ENCODE assay signal across 24 mouse cellular contexts in the genomic region with DNA sequence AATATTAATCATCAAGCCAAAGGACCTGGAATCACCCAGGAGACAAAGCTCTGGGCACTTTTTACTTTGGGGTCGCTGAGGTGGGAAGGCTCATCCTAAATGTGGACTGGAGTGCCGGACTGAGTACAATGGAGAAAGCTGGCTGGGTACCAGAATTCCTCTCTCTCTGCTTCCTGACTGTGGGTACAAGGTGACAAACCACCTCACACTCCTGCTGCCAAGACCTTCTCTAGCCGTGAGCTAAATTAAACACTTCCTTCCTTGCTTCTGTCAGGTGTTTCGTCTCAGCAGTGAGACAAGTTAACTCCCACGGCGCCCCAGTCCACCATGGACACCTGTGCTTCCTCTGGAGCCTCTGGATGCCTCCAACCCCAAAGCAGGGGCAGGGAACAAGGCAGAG.
DNase-seq lines count a peak whose midpoint lies in the region; ATAC-seq and TF ChIP-seq lines count a peak whose summit lies in the region.
"Had no signal": no experiment of that assay in that cellular context is flagged by ENCODE, and none has a peak within 500 bp of the region (broad histone marks: within the 10 kb centered on the region; RNA-seq: fewer than 3 reads in every experiment).

No protein-coding gene starts in this region.

- H3K27me3 ChIP-seq in heart, embryonic 10.5 days (ENCODE audit: insufficient read depth, poor library complexity, severe bottlenecking) = peaks cover 10% of the 10 kb centered on the region; the same call in 1 of the 2 replicates
- H3K27me3 ChIP-seq in CH12.LX (replicated peaks) = peaks cover 4% of the 10 kb centered on the region
- H3K27me3 ChIP-seq in myocyte (ENCODE audit: control insufficient read depth, insufficient read depth, insufficient read length) = peaks cover 78% of the 10 kb centered on the region
- no peaks in the 10 kb centered on the region for H3K27me3 ChIP-seq in neural tube, embryonic 15.5 days (replicated peaks)
- H3K27me3 ChIP-seq in forebrain, embryonic 15.5 days = no peaks in the 10 kb centered on the region
- H3K27me3 ChIP-seq: embryonic facial prominence, embryonic 12.5 days; embryonic facial prominence, embryonic 15.5 days had no signal

- H3K9me3 ChIP-seq in heart, embryonic 10.5 days = no peaks in the 10 kb centered on the region
- no peaks in the 10 kb centered on the region for H3K9me3 ChIP-seq in CH12.LX (replicated peaks; ENCODE audit: low read length)
- H3K9me3 ChIP-seq in neural tube, embryonic 15.5 days (replicated peaks) = no peaks in the 10 kb centered on the region
- H3K9me3 ChIP-seq in forebrain, embryonic 15.5 days = no peaks in the 10 kb centered on the region
- H3K9me3 ChIP-seq: embryonic facial prominence, embryonic 12.5 days; embryonic facial prominence, embryonic 15.5 days; heart, embryonic 13.5 days had no signal

- dilution Hi-C loops in CH12.LX (cut with MboI; ENCODE audit: extremely low pct_ligation_motif_present, extremely low pct_unique_long_range_greater_than_20kb, low sequenced_read_pairs) = no loop called here

- H3K9ac ChIP-seq in CH12.LX (ENCODE audit: insufficient read depth, low read depth) = no peak overlapping the region
- no peak overlapping the region for H3K9ac ChIP-seq in neural tube, embryonic 15.5 days (replicated peaks)
- no peak overlapping the region for H3K9ac ChIP-seq in forebrain, embryonic 15.5 days (replicated peaks)
- H3K9ac ChIP-seq: embryonic facial prominence, embryonic 12.5 days; embryonic facial prominence, embryonic 15.5 days; heart, embryonic 13.5 days; hindbrain, embryonic 14.5 days had no signal

- H3K36me3 ChIP-seq in heart, embryonic 10.5 days = no peaks in the 10 kb centered on the region
- H3K36me3 ChIP-seq in CH12.LX (replicated peaks in 1 of 2; ENCODE audit: control insufficient read depth in 1 of 2, insufficient read depth in 1 of 2, low read length in 1 of 2) (no peaks in the 10 kb centered on the region), myocyte (ENCODE audit: control insufficient read depth, insufficient read depth) (no peaks in the 10 kb centered on the region)
- peaks cover 80% of the 10 kb centered on the region for H3K36me3 ChIP-seq in neural tube, embryonic 15.5 days
- H3K36me3 ChIP-seq in forebrain, embryonic 15.5 days = peaks cover 63% of the 10 kb centered on the region
- H3K36me3 ChIP-seq: heart, embryonic 13.5 days had no signal

- no peak for TF ChIP-seq EP300 in CH12.LX (IDR thresholded peaks at IDR 0.05; ENCODE audit: low read length)

- no peaks in the 10 kb centered on the region for H3K79me2 ChIP-seq in CH12.LX (replicated peaks; ENCODE audit: control insufficient read depth, extremely low read depth, insufficient read depth, poor library complexity, severe bottlenecking)
- H3K79me2 ChIP-seq in myocyte (ENCODE audit: control insufficient read depth, insufficient read depth) = no peaks in the 10 kb centered on the region

- H3K4me2 ChIP-seq in CH12.LX (ENCODE audit: insufficient read depth, low read depth, poor library complexity, severe bottlenecking) = peak overlapping the region; percentile 62; the same call in 1 of the 2 replicates
- peak overlapping the region; percentile 66 for H3K4me2 ChIP-seq in myocyte (ENCODE audit: low read depth)
- no peak overlapping the region for H3K4me2 ChIP-seq in neural tube, embryonic 15.5 days
- no peak overlapping the region for H3K4me2 ChIP-seq in forebrain, embryonic 15.5 days (replicated peaks)
- H3K4me2 ChIP-seq: embryonic facial prominence, embryonic 12.5 days; embryonic facial prominence, embryonic 15.5 days; heart, embryonic 13.5 days; hindbrain, embryonic 14.5 days had no signal

- H3ac ChIP-seq in myocyte (ENCODE audit: control insufficient read depth, insufficient read length) = no peak overlapping the region

- H3K4me1 ChIP-seq in heart, embryonic 10.5 days = no peaks in the 10 kb centered on the region
- H3K4me1 ChIP-seq in CH12.LX (ENCODE audit: control insufficient read depth in 1 of 2, insufficient read depth in 2 of 2) = peaks cover 10 to 32% of the 10 kb centered on the region in 2 experiments
- no peaks in the 10 kb centered on the region for H3K4me1 ChIP-seq in neural tube, embryonic 15.5 days
- no peaks in the 10 kb centered on the region for H3K4me1 ChIP-seq in forebrain, embryonic 15.5 days
- H3K4me1 ChIP-seq: embryonic facial prominence, embryonic 12.5 days; heart, embryonic 13.5 days had no signal

- in situ Hi-C loops in CH12.LX (cut with MboI; ENCODE audit: low pct_ligation_motif_present, low pct_unique_long_range_greater_than_20kb, low sequenced_read_pairs) = no loop called here

- no peak overlapping the region for H3K27ac ChIP-seq in heart, embryonic 10.5 days
- no peak overlapping the region for H3K27ac ChIP-seq in CH12.LX (ENCODE audit: insufficient read depth, low read depth)
- H3K27ac ChIP-seq in neural tube, embryonic 15.5 days (replicated peaks) = no peak overlapping the region
- H3K27ac ChIP-seq in forebrain, embryonic 15.5 days (replicated peaks) = no peak overlapping the region
- H3K27ac ChIP-seq: embryonic facial prominence, embryonic 12.5 days; embryonic facial prominence, embryonic 15.5 days; gastrocnemius, adult 2 months; heart, embryonic 13.5 days; hindbrain, embryonic 14.5 days; hindbrain, postnatal 0 days had no signal

- no peak for TF ChIP-seq CTCF in CH12.LX (conservative IDR thresholded peaks at IDR 0.05 in 1 of 2, IDR thresholded peaks at IDR 0.05 in 1 of 2; ENCODE audit: low read depth in 2 of 2, low read length in 2 of 2)

- no peak for TF ChIP-seq RAD21 in CH12.LX (IDR thresholded peaks at IDR 0.05; ENCODE audit: low read depth, low read length)

- no peak for TF ChIP-seq POLR2A in CH12.LX (IDR thresholded peaks at IDR 0.05; ENCODE audit: low read depth, low read length)
- no peak for TF ChIP-seq POLR2A in myocyte (IDR thresholded peaks at IDR 0.05; ENCODE audit: insufficient read length, low read depth)

- H3K4me3 ChIP-seq in heart, embryonic 10.5 days = no peak overlapping the region
- H3K4me3 ChIP-seq in CH12.LX (replicated peaks in 1 of 3; ENCODE audit: low read depth in 2 of 3, low read length in 2 of 3, poor library complexity in 1 of 3) (no peak overlapping the region), myocyte (no peak overlapping the region)
- H3K4me3 ChIP-seq in neural tube, embryonic 15.5 days (replicated peaks) = no peak overlapping the region
- no peak overlapping the region for H3K4me3 ChIP-seq in forebrain, embryonic 15.5 days
- H3K4me3 ChIP-seq: embryonic facial prominence, embryonic 12.5 days; embryonic facial prominence, embryonic 15.5 days; gastrocnemius, adult 2 months; heart, embryonic 13.5 days had no signal

- WGBS in heart, embryonic 10.5 days = 76% methylated on average over 6 of the region's 6 CpGs
- 83% methylated on average over 6 of the region's 6 CpGs for WGBS in neural tube, embryonic 15.5 days
- WGBS in forebrain, embryonic 15.5 days = 84% methylated on average over 6 of the region's 6 CpGs

- ATAC-seq in neural tube, embryonic 15.5 days (ENCODE audit: low FRiP score) = no peak
- no peak for ATAC-seq in forebrain, embryonic 15.5 days (replicated peaks)
- ATAC-seq: activated CD4-positive, CD25-positive, alpha-beta regulatory T cell, adult 4 months; forebrain, embryonic 14.5 days; hindbrain, postnatal 0 days; intestine, postnatal 0 days had no signal

- DNase-seq in heart, adult 11 months = peak; percentile 63
- no peak for DNase-seq in heart, embryonic 10.5 days (ENCODE audit: low spot score)
- DNase-seq in A20 (ENCODE audit: low read depth, low spot score) (peak; percentile 30), CH12.LX (ENCODE audit: extremely low read depth) (no peak)
- DNase-seq: adrenal gland, adult 8-10 months; adrenal gland, postnatal 36 days; cerebellum, adult 11 months; cerebellum, adult 9-11 months; gastrocnemius, adult 2 months; gastrocnemius, postnatal 14 days; heart, adult 18-20 months; heart, postnatal 14 days; heart, postnatal 4 days had no signal

TF ChIP-seq in CH12.LX, 34 proteins besides CTCF, POLR2A, EP300 and RAD21:
- TF ChIP-seq CHD2 (IDR thresholded peaks at IDR 0.05; ENCODE audit: low read length) (no peak), TCF12 (IDR thresholded peaks at IDR 0.05; ENCODE audit: low read depth, low read length) (no peak), ETS1 (conservative IDR thresholded peaks at IDR 0.05; ENCODE audit: low read depth, low read length) (no peak), E2F4 (IDR thresholded peaks at IDR 0.05; ENCODE audit: insufficient replicate concordance, low read depth, low read length) (no peak), UBTF (IDR thresholded peaks at IDR 0.05; ENCODE audit: low read depth, low read length) (no peak), KAT2A (IDR thresholded peaks at IDR 0.05; ENCODE audit: insufficient replicate concordance, low read length) (no peak), JUN (IDR thresholded peaks at IDR 0.05; ENCODE audit: insufficient read depth, low read depth, low read length) (no peak), IRF4 (IDR thresholded peaks at IDR 0.05; ENCODE audit: low read depth, low read length) (no peak), ZC3H11A (IDR thresholded peaks at IDR 0.05; ENCODE audit: low read depth, low read length) (no peak), MAZ (IDR thresholded peaks at IDR 0.05; ENCODE audit: low read depth, low read length) (no peak), USF2 (conservative IDR thresholded peaks at IDR 0.05; ENCODE audit: low read depth, low read length) (no peak), BHLHE40 (IDR thresholded peaks at IDR 0.05; ENCODE audit: low read depth, low read length) (no peak), JUND (conservative IDR thresholded peaks at IDR 0.05; ENCODE audit: low read depth, low read length) (no peak)
TF ChIP-seq in CH12.LX: peak in this region for 0.

TF ChIP-seq in myocyte, 11 proteins besides CTCF, POLR2A, EP300 and RAD21:
- no peak for TF ChIP-seq MYOD1 (IDR thresholded peaks at IDR 0.05; ENCODE audit: control insufficient read depth in 1 of 3, insufficient read length in 2 of 3, low read depth in 2 of 3)
- TF ChIP-seq MAX (IDR thresholded peaks at IDR 0.05; ENCODE audit: low read depth) = no peak
- no peak for TF ChIP-seq POLR2AphosphoS2 (IDR thresholded peaks at IDR 0.05; ENCODE audit: insufficient read length, low read depth)
- no peak for TF ChIP-seq TCF12 (IDR thresholded peaks at IDR 0.05; ENCODE audit: insufficient read depth, poor library complexity, severe bottlenecking)
- TF ChIP-seq USF1 (IDR thresholded peaks at IDR 0.05; ENCODE audit: low read depth) = no peak
- no peak for TF ChIP-seq CEBPB (IDR thresholded peaks at IDR 0.05; ENCODE audit: insufficient read depth, poor library complexity, severe bottlenecking)
- no peak for TF ChIP-seq SRF (IDR thresholded peaks at IDR 0.05; ENCODE audit: control insufficient read depth, insufficient read length, low read depth)
- no peak for TF ChIP-seq TCF3 (IDR thresholded peaks at IDR 0.05; ENCODE audit: insufficient read length, low read depth)
- TF ChIP-seq E2F4 (IDR thresholded peaks at IDR 0.05; ENCODE audit: insufficient read depth) = no peak
- no peak for TF ChIP-seq REST (IDR thresholded peaks at IDR 0.05; ENCODE audit: insufficient read depth, insufficient read length)

Comparison
In these comparisons a context has a peak if more than half of its experiments do, and no peak if none do; other contexts are left out.
1. DNase-seq: peak in heart, adult 11 months (single experiment) and A20 (single experiment); none in heart, embryonic 10.5 days (single experiment) and CH12.LX (single experiment).
2. H3K4me2 ChIP-seq: peak in CH12.LX (single experiment) and myocyte (single experiment); none in neural tube, embryonic 15.5 days (single experiment) and forebrain, embryonic 15.5 days (single experiment).